Mouse (Mus musculus) yolk sac, embryonic 10.5 days (tissue): ENCODE measurements at regions not wholly inside any gene's neighbourhood (a gene's known extent, or its start where the extent isn't known, plus 50 kb on each side); places are given as distances from the start of the nearest gene placed in this dataset.
"Not testable (repeated sequence)": the region's sequence is repeated elsewhere in the genome, so short reads cannot be mapped to it uniquely, and the experiment has no call there.

Experiments used
- DNase-seq: peaks from one replicate; pipeline ENCODE4 v3.0.0-alpha.2; 2017; ENCODE audit warnings: low spot score

GRCm38 (mm10) chr13:32454419-32455146, 116.0 kb upstream of the Gmds start:
- no peak for DNase-seq

DNA sequence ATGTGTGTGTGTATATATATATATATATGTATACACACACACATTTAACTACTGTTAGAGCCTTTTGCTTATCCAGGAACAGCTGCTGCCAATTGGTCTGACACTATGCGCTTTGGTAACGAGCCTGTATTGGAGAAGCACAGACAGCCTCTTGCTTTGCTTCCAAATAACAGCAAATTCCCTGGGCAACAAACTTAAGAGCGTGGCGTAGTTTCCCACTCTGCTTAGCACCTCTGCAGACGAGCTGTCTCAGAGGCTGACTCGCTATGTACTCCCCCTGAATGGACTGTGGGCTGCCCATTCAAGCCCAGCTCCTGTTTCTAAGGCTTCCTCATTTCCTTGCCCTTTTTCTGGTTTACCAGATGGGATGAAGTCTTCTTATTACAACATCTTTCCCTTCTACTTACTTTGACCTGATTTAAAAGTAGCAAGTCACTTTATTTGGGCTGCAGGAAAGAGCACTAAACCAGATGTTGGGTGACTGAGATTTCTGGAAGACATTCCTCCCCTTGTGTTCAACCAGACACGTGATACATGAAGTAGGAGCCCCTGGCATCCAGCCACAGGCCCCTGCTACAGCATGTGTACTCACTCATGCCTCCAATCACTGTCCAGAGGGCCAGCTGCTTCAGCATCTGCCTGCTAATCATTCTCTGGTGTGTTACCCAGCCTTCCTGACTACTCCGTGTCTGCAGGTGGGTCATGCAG, 111.3 kb upstream of the Gmds start:
- no peak for DNase-seq

DNA sequence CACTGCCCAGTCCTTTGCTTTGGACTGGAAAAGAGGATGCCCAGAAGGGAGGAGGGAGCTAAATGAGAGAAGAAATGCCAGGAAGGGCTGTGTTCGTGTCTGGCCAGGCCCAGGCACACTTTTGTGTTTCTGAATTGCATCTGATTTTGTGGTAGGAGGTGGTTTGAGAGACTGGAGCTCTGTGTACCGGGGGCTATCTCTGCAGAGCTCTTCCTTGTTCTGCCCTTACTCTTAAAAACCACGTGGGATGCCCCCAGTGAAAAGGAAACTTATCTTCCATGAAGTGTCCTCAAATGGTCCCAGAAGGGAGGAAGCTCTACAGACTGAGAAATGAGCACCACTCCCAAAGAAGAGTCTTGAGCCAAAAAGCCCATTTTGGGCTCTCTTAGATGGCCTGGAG, 106.0 kb upstream of the Gmds start:
- no peak for DNase-seq

DNA sequence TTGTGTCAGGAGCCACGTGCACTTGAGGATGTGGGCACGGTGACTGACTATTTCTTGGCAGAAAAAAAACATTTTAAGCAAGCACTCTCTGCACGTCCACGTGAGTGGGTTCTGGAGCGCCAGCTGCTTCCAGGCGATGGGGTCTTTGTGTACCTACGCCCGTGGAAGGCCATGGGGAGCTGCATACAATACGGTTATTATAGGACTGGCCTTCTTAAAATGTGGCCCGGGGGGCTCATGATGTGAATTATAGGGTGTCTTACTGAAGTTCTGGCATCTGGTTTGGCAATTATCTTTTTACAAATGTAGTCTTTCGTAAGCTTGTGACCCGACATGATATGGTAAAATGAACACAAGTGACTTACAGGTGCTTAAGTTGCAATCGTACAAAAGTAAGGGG, 103.5 kb upstream of the Gmds start:
- DNase-seq: no peak

- no peak for DNase-seq
These were observed 96.6 kb upstream of the Gmds start for GRCm38 (mm10) chr13:32435136-32435535.

DNA sequence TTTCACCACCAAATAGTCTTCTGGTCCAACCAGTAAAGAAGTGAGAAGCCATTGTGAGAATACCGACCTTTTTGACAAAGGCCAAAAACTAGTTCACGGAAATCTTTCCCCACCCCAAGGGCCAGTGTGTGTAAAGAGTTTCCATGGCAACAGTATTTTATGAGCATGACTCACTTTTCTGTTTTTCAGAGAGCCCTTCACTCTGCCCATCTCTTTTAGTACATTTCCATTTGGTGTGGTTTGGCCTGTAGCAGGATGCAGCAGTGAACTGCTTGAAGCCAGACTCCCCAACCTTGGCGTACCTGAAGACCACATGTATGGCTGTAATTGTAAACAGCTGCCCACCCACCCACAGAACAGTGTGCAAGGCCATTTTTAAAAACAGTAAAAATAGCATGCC, 89.9 kb upstream of the Gmds start:
- DNase-seq: no peak

GRCm38 (mm10) chr13:32426906-32427305, 88.4 kb upstream of the Gmds start:
- no peak for DNase-seq

DNA sequence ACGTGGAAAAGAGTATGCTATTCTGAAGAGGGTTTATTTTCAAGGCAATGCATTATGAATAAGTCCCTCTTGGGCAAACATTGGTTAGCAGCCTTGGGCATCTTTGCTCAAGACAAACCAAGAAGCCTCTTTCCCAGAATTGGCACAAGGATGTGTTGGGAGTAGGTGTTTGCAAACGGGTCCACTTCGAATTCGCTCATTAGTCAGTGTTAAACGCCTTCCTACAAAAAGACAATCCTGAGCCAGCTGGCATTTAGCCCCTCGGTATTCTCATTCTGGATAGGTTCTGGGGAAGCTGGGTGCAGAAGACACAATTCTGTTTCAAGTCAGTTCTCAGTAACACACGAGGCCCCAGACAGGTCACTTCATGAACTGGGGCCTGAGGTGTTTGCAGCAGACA, 87.7 kb upstream of the Gmds start:
- DNase-seq: no peak

DNA sequence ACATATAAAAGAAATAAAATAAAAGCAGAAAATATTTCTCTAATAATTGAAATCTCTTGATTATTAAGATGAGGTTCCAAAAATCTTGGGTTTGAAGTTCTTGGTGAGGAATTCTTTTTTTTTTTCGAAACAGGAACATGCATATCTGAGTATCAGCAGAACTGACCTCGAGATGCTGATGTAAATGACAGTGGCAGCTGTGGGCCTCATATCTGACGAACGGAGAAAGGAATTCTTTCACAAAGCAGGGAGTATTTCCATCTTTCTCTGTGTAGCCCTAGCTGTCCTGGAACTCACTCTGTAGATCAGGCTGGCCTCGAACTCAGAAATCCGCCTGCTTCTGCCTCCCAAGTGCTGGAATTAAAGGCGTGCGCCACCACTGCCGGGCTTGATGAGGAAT, 86.0 kb upstream of the Gmds start:
- DNase-seq: not testable (repeated sequence)

DNA sequence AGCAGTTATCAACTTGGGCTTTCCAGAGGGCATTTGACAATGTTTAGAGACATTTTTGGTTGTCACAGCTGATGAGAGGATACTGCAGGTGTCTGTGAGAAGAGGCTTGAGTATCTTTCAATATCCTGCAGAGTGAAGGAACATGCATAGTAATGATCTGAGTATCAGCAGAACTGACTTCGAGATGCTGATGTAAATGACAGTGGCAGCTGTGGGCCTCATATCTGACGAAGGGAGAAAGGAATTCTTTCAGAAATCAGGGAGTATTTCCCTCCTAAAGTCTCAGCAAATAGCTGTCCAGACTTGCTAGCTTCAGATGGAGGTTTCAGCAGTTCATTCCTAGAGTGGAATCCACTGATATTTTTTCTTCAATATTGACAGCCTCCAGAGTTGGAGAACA, 83.9 kb upstream of the Gmds start:
- no peak for DNase-seq

DNA sequence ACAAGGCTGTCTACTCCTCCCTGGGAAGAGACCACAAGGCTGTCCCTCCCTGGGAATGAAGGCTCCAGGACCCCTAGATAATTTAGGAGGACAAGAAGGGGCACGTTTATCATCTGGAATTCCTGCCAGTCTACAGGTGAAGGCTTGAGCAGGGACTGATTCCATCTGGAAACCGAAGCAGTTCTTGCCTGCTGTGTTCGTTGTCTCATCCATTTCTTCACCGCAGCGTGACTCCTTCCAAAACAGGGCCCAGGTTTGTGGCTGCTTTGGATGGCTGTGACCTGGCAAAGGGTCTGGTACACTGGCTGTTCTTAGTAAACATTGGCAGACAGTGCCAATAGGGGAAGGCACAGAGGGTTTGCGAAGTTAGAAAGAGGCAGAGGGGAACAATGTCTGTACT, 80.8 kb upstream of the Gmds start:
- no peak for DNase-seq

DNA sequence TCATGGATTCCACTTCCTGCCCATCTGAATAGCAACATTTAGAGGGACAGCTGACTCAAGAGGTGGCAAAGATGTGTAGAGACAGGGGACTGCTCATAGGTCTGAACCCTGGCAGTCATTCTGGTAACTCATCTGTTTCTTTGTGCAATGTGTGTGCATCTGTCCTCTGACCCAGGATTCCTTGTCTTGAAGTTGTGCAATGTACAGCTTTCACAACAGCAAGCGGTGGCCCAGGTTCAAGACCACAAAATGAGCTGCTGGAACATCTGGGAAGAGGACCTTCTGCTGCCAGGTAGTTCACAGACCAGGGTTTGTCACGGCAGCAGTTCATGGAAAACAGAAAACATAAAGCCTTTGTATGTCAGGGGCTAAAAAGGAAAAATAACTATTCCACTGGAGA, 80.1 kb upstream of the Gmds start:
- no peak for DNase-seq

DNA sequence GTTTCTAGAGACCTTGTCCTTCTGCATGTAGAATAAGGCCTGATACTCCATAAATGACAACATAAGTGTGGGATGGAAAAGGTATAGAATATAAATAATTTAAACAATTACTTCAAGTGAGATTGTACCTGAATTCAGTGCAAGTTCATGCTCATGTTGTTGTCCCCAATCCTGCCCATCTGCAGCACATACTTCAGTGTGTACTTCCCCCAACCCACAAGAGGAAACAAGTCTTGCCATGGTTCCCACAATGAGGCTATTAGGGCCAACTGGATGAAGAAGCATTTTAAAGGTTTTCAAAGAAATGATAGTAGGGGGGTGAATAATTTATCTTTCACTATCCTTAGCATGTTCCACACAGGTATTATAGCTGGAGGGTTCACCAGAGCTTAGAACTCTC, 79.4 kb upstream of the Gmds start:
- no peak for DNase-seq

DNA sequence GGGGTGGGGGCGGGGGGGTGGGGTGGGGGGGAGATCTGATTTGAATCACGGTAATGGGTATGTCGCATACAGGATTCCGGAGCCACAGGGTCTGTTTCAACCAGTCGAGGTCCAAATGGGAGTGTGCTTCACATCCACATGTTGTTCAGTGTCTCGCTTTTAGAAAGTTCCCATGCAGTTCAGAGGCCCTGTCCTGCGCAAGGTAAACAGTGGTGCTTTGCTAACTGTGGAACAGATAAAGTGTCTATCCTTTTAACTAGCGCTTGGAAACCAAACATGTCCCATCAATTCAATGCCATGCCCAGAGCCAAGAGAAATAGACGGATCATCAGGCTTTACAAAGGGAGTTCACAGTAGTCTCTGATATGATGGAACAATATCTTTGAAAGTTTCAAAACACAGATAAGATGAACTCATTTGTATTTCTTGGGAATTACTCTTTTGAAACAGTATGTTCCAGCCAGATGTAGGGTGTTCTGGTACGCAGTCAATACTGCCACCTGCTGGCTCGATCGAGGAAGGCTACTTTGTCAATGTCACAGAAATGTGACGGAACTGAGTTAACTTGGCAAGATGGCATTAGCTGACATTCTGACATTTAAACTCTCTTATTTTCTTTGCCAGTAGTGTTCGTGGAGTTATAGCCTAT, 72.9 kb upstream of the Gmds start:
- DNase-seq: peak; percentile 9

- no peak for DNase-seq
These were observed 71.5 kb upstream of the Gmds start for GRCm38 (mm10) chr13:32410065-32410464.

- no peak for DNase-seq
These were observed 60.1 kb upstream of the Gmds start for GRCm38 (mm10) chr13:32398616-32399015.
